Mouse (Mus musculus) myocyte (in vitro differentiated cells): ENCODE data around the gene Olfr424.

Experiments
- MYOD1 ChIP-seq, 3 experiments: IDR thresholded peaks; one replicate each; pipeline ENCODE4 v1.6.1; 2011; ENCODE audit warnings: control low read depth in 2 of 3, low read depth in 2 of 3, mild to moderate bottlenecking in 2 of 3, moderate library complexity in 1 of 3; ENCODE audit not compliant: insufficient read length in 2 of 3, control insufficient read depth in 1 of 3
- MYOG ChIP-seq, 3 experiments: IDR thresholded peaks; one replicate each; pipeline ENCODE4 v1.6.1; 2011; ENCODE audit warnings: control low read depth in 2 of 3, low read depth in 2 of 3, mild to moderate bottlenecking in 2 of 3; ENCODE audit not compliant: insufficient read length in 2 of 3, control insufficient read depth in 1 of 3, insufficient read depth in 1 of 3
- POLR2A ChIP-seq: IDR thresholded peaks from one replicate; pipeline ENCODE4 v1.6.1; 2011; ENCODE audit warnings: low read depth, mild to moderate bottlenecking, control low read depth, moderate library complexity; ENCODE audit not compliant: insufficient read length
- USF1 ChIP-seq: IDR thresholded peaks from one replicate; pipeline ENCODE4 v1.6.1; 2011; ENCODE audit warnings: low read depth, mild to moderate bottlenecking, control low read depth, moderate library complexity

DNA sequence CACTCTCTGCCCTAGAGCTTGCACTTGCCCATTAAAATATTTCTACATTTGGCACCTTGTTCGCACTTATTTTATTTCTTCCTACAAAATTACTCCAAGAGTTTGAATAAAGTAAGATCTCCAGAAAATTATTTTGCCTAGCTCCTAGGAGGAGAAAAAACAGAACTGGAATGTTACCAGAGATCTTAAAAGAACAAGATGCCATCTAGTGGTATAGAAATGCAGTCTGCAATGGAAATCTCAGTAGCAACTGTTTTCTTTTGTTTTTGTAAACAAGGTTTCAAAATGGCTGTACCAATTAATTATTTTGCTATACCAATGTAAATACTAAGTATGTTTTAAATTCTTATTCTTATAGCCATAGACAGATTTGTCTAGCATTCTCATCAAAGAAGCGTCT, 27.6 kb upstream of the Olfr424 start:
- TF ChIP-seq MYOG (IDR thresholded peaks at IDR 0.05; ENCODE audit: control insufficient read depth in 1 of 3, insufficient read depth in 1 of 3, insufficient read length in 2 of 3, low read depth in 2 of 3) = no peak
- no peak for TF ChIP-seq POLR2A
- TF ChIP-seq USF1 = no peak
- TF ChIP-seq MYOD1 (IDR thresholded peaks at IDR 0.05; ENCODE audit: control insufficient read depth in 1 of 3, insufficient read length in 2 of 3, low read depth in 2 of 3) = no peak
